Mouse (Mus musculus) megakaryocyte, embryonic 14.5 days (primary cell): Measurements from ENCODE around the gene Nup214. TPM values are rescaled to one million over a fixed set of nuclear protein-coding genes. Genes with fewer than 3 reads are reported as not detected.
A peak's percentile ranks its signal among the peaks of the same experiment; 100 is the strongest.

Experiments
- H3K27me3 ChIP-seq: replicated peaks from 2 replicates; pipeline ENCODE3; 2012; ENCODE audit warnings: inconsistent platforms
- H3K36me3 ChIP-seq: replicated peaks from 2 replicates; pipeline ENCODE3; 2012; ENCODE audit warnings: low read length, inconsistent platforms, mixed read lengths
- H3K4me1 ChIP-seq: 2 replicates; pipeline ENCODE4 v1.6.1; 2012; ENCODE audit warnings: inconsistent platforms
- H3K4me3 ChIP-seq: replicated peaks from 2 replicates; pipeline ENCODE3; 2012; ENCODE audit warnings: moderate library complexity, mild to moderate bottlenecking, inconsistent platforms
- H3K9me3 ChIP-seq: 2 replicates; pipeline ENCODE4 v1.6.1; 2012; ENCODE audit warnings: inconsistent platforms
- FLI1 ChIP-seq: IDR thresholded peaks from 2 replicates; pipeline ENCODE4 v1.6.1; 2012; ENCODE audit warnings: low read length, inconsistent platforms, mixed read lengths
- GATA1 ChIP-seq: IDR thresholded peaks from 3 replicates; pipeline ENCODE4 v1.6.1; 2012; ENCODE audit warnings: mixed read lengths, low read length, inconsistent platforms, borderline replicate concordance
- polyA plus RNA-seq: library from polyadenylated mRNA; stranded (reverse); fragments of >175 nt; gene quantifications from 2 replicates; pipeline ENCODE4 v1.2.3, GENCODE M21; 2012; ENCODE audit warnings: low replicate concordance; ENCODE audit not compliant: insufficient read depth

Nup214 gene
- polyA plus RNA-seq, 1 experiment, result 14.4 TPM

DNA sequence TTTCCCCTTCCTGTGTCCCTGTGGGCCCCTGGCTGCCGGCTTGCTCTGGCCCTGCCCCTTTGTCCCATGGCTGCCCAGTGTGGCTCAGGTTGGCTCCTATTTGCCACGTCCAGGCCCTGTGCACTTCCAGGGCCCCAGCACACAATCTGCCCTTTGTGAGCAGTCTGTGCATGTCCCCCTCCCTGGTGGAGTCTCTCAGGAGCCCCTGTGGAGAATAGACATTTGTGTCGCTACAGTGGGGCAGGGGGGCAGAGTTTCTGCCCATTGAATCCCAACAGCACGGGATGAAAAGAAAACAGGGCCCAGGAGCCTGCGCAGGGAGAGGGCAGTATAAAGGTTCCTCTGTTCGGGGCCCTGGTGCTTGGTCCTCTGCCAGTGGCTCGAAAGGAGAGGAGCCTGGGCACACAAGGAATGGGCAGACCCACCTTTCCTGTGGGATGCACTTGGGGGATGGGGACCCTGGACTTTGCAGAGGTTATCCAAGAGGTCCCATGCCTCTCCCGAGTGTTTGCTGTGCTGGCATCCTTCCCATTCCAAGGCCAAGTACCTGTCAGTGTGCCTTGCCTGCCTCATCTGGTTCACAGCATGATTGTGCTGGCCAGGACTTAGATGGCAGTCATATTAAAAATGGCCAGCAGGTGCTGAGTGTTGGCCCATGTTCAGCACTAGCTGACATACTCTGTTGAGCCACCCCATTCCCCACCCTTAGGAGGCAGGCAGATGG is 11.6 kb upstream of the Nup214 start:
- Histone ChIP-seq H3K4me1 (peaks cover 10% of the 10 kb centered on the region), H3K9me3 (no peaks in the 10 kb centered on the region), H3K27me3 (peaks cover 68% of the 10 kb centered on the region), H3K4me3 (no peak overlapping the region), H3K36me3 (no peaks in the 10 kb centered on the region)
- no peak for TF ChIP-seq FLI1
- TF ChIP-seq GATA1, result no peak

DNA sequence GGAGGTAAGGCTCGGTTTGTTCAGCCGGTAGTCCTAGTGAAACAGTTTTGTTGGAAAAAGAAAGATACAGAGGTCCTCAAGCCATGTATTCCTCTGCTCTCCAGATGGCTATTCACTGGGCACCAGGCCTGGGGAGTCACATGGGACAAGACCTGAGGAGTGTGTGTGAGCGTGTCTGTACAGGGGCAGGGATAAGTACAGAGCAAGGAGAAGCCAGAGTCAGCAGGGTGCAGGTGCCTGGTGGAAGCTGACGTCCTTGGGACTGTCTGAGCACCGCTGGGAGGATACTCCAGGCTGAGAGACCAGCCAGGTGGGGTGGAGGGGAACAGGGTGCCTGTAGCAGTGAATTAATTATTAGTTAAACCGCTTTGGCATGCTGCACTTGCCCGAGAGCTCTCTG is 10.7 kb upstream of the Nup214 start:
- H3K9me3 ChIP-seq, result no peaks in the 10 kb centered on the region
- TF ChIP-seq FLI1 (no peak), GATA1 (no peak)
- peaks cover 68% of the 10 kb centered on the region for H3K27me3 ChIP-seq
- H3K4me1 ChIP-seq, result peaks cover 7% of the 10 kb centered on the region
- H3K36me3 ChIP-seq, result no peaks in the 10 kb centered on the region
- no peak overlapping the region for H3K4me3 ChIP-seq

DNA sequence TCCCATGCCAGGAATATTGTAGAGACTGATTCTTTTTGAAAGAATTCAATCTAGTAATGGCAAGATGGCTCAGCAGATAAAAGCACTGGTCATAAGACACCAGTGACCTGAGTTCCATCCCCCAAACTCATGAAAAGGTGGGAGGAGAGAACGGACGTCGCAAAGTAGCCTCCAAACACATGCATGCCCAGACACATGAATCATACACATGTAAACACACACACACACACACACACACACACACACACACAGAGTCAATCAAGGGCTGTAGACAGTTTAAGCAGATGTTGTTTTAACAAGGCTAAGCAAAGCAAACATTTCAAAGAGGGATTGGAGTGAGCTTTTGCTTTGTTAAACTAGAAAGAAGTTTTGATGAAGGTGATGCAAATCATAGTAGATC is 10.0 kb upstream of the Nup214 start:
- TF ChIP-seq GATA1 (no peak), FLI1 (no peak)
- H3K4me3 ChIP-seq, result no peak overlapping the region

GRCm38 (mm10) chr2:31965110-31965509 is 9.1 kb upstream of the Nup214 start:
- Histone ChIP-seq H3K9me3 (no peaks in the 10 kb centered on the region), H3K36me3 (no peaks in the 10 kb centered on the region), H3K4me1 (peaks cover 6% of the 10 kb centered on the region; the same call in 1 of the 2 replicates), H3K4me3 (no peak overlapping the region), H3K27me3 (peaks cover 65% of the 10 kb centered on the region)
- TF ChIP-seq FLI1 (no peak), GATA1 (no peak)

More for the DNA sequence above, 10.0 kb upstream of the Nup214 start:
- Histone ChIP-seq H3K27me3 (peaks cover 66% of the 10 kb centered on the region), H3K9me3 (no peaks in the 10 kb centered on the region), H3K36me3 (no peaks in the 10 kb centered on the region), H3K4me1 (peaks cover 6% of the 10 kb centered on the region)

GRCm38 (mm10) chr2:31966801-31967200 is 7.4 kb upstream of the Nup214 start:
- no peak for TF ChIP-seq GATA1
- no peak for TF ChIP-seq FLI1
- H3K9me3 ChIP-seq, result no peaks in the 10 kb centered on the region
- peaks cover 63% of the 10 kb centered on the region for H3K27me3 ChIP-seq
- no peak overlapping the region for H3K4me3 ChIP-seq
- H3K36me3 ChIP-seq, result no peaks in the 10 kb centered on the region
- peaks cover 6% of the 10 kb centered on the region; the same call in 1 of the 2 replicates for H3K4me1 ChIP-seq

DNA sequence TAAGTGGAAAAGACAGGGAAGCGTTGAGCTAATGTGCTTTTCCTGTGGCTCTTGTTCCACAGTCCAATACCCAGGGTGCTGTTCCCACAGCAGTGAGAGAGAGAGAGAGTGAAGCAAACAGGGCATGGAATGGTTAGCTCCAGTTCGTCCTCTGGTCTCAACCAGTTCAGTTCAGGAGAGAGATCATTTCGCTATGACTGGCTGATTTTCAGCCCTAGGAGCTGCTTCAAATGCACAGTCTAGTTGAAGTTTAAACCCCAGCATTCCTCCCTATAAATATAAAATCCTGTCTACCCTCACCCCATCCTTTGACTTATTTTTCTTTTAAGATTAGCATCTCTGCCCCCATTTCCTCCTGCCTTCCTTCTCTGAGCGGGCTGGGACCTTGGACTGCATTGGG is 1.6 kb upstream of the Nup214 start:
- Histone ChIP-seq H3K36me3 (peaks cover 14% of the 10 kb centered on the region), H3K4me1 (peaks cover 40% of the 10 kb centered on the region)
- TF ChIP-seq FLI1, result no peak
- TF ChIP-seq GATA1, result no peak

DNA sequence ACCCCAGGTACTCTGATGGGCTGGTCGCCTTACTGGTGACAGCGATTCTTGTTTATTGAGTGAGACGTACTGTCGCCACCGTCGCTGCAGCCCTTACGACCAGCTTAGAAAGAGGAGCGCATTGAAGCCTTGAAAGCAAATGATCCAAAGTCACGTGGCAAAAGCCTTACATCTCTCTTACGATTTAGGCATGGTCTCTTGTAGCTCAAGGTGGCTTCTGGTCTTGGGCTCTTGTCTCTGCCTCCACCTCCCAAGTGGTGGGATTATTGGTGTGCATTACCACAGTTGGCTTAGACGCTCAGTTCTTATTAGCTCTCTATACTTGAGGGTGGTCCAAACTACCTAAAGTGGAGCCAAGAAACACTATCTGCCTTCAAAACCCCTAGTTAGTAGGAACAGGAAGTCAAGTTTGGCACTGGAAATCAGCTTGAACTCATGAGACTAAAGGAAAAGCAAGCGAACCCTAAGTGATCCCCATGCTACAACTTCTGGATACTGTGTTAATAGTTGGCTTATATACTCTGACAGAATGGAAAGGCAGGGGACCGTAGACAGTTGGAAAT is 654 bp downstream of the Nup214 start:
- Histone ChIP-seq H3K36me3 (peaks cover 36% of the 10 kb centered on the region), H3K9me3 (no peaks in the 10 kb centered on the region), H3K4me1 (peaks cover 40% of the 10 kb centered on the region), H3K27me3 (peaks cover 20% of the 10 kb centered on the region), H3K4me3 (peak overlapping the region; percentile 97)
- TF ChIP-seq FLI1 (no peak), GATA1 (no peak)

More for the DNA sequence above, 1.6 kb upstream of the Nup214 start:
- Histone ChIP-seq H3K27me3 (peaks cover 38% of the 10 kb centered on the region), H3K4me3 (no peak overlapping the region), H3K9me3 (no peaks in the 10 kb centered on the region)

GRCm38 (mm10) chr2:31987774-31988173 is 13.5 kb downstream of the Nup214 start:
- peaks cover 99% of the 10 kb centered on the region for H3K36me3 ChIP-seq
- no peak for TF ChIP-seq GATA1
- TF ChIP-seq FLI1, result no peak
- H3K4me3 ChIP-seq, result no peak overlapping the region
- H3K4me1 ChIP-seq, result peaks cover 26% of the 10 kb centered on the region
- no peaks in the 10 kb centered on the region for H3K9me3 ChIP-seq
- H3K27me3 ChIP-seq, result no peaks in the 10 kb centered on the region

GRCm38 (mm10) chr2:31990961-31991360 is 16.7 kb downstream of the Nup214 start:
- Histone ChIP-seq H3K36me3 (peaks cover 97% of the 10 kb centered on the region), H3K27me3 (no peaks in the 10 kb centered on the region), H3K4me1 (peaks cover 8% of the 10 kb centered on the region), H3K4me3 (no peak overlapping the region), H3K9me3 (no peaks in the 10 kb centered on the region)
- TF ChIP-seq GATA1 (no peak), FLI1 (no peak)

DNA sequence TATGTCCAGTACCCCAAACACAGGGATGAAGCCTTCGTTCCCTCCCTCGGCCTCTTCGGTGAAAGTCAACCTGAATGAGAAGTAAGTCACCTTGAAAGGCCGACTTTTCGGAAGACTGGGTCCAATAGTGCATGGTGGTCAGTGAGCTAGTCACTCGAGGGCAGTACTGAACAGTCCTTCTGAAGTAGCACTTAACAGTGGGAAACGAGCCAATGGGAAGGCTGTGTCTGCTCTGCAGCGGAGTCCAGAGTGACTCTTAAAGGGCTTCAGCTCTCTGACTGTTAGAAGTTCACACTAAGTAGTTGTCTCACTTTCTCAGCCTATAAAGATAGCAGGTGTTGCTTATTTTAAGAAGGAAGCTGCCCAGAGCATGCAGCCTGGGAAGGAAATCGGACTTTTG is 20.7 kb downstream of the Nup214 start:
- Histone ChIP-seq H3K4me1 (peaks cover 4% of the 10 kb centered on the region; the same call in 1 of the 2 replicates), H3K36me3 (peaks cover 97% of the 10 kb centered on the region), H3K27me3 (no peaks in the 10 kb centered on the region), H3K4me3 (no peak overlapping the region), H3K9me3 (no peaks in the 10 kb centered on the region)
- TF ChIP-seq FLI1, result no peak
- TF ChIP-seq GATA1, result no peak
